ENCODE assay signal across 22 mouse cellular contexts in genomic region chr6:108683140-108683539, GRCm38 (mm10).
"Had no signal": no experiment of that assay in that cellular context is flagged by ENCODE, and none has a peak within 500 bp of the region (broad histone marks: within the 10 kb centered on the region; RNA-seq: fewer than 3 reads in every experiment).

No protein-coding gene starts in this region.

- H3K9me3 ChIP-seq: lung, embryonic 15.5 days; megakaryocyte, embryonic 14.5 days; neural tube, embryonic 13.5 days; neural tube, embryonic 15.5 days had no signal

- H3K4me1 ChIP-seq: lung, embryonic 15.5 days; neural tube, embryonic 13.5 days; neural tube, embryonic 15.5 days had no signal

- ATAC-seq: lung, postnatal 0 days; midbrain, embryonic 16.5 days had no signal

- H3K27ac ChIP-seq: liver, embryonic 14.5 days; lung, embryonic 15.5 days; macrophage; neural tube, embryonic 13.5 days; neural tube, embryonic 15.5 days had no signal

- H3K27me3 ChIP-seq: lung, embryonic 15.5 days; megakaryocyte, embryonic 14.5 days; neural tube, embryonic 13.5 days; neural tube, embryonic 15.5 days had no signal

- H3K36me3 ChIP-seq: lung, embryonic 15.5 days; neural tube, embryonic 13.5 days; neural tube, embryonic 15.5 days had no signal

- H3K9ac ChIP-seq: liver, embryonic 14.5 days; lung, embryonic 15.5 days; neural tube, embryonic 13.5 days; neural tube, embryonic 15.5 days had no signal

- H3K4me3 ChIP-seq: lung, embryonic 15.5 days; megakaryocyte, embryonic 14.5 days; myocyte; neural tube, embryonic 13.5 days; neural tube, embryonic 15.5 days had no signal

- DNase-seq: lung, adult 2 months; lung, postnatal 14 days; lung, postnatal 36 days; midbrain, embryonic 14.5 days; retina, postnatal 1 day; right cerebral cortex, adult 18-20 months; right cerebral cortex, postnatal 25 days; right cerebral cortex, postnatal 4 days; spleen, adult 18-20 months; thymus, adult 18-20 months; thymus, postnatal 25 days; thymus, postnatal 4 days had no signal

- H3K4me2 ChIP-seq: lung, embryonic 15.5 days; midbrain, embryonic 11.5 days; neural tube, embryonic 13.5 days; neural tube, embryonic 15.5 days had no signal
